Mouse (Mus musculus): ENCODE measurements around the gene Sem1.

DNA sequence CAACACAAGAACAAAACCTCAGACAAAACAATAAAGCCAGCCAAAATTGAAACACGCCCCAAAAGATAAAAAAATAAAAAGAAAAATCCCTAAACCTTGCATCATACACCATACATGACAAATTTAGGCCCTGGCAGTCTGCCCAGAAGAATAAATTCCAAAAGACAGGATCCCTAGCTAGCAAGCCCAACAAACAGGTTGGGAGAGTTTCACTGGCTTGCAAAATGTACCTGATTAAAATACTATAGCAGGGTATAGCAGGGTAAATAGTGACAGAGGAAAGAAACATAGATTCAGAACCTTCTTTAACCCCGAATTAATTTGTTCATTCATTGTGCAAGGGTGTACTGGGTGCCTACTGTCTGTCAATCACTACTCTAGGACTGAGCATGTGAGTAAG lies 7.8 kb upstream of the Sem1 start:
- no peak for TF ChIP-seq CTCF (IDR thresholded peaks at IDR 0.05; ENCODE audit: low read depth)
- TF ChIP-seq EP300 (IDR thresholded peaks at IDR 0.05; ENCODE audit: low read depth): no peak

All from liver, embryonic 14.5 days (tissue).